Mouse (Mus musculus): ENCODE data around the gene Hivep3.

Gene Hivep3

GRCm38 (mm10) chr4:119760820-119761219 is 27.2 kb downstream of the Hivep3 start:
- no peak for DNase-seq (ENCODE audit: extremely low spot score, low spot score)

GRCm38 (mm10) chr4:119761459-119762121 is 28.0 kb downstream of the Hivep3 start:
- DNase-seq (ENCODE audit: extremely low spot score, low spot score): no peak

GRCm38 (mm10) chr4:119762171-119762570 is 28.6 kb downstream of the Hivep3 start:
- DNase-seq (ENCODE audit: extremely low spot score, low spot score): no peak

DNA sequence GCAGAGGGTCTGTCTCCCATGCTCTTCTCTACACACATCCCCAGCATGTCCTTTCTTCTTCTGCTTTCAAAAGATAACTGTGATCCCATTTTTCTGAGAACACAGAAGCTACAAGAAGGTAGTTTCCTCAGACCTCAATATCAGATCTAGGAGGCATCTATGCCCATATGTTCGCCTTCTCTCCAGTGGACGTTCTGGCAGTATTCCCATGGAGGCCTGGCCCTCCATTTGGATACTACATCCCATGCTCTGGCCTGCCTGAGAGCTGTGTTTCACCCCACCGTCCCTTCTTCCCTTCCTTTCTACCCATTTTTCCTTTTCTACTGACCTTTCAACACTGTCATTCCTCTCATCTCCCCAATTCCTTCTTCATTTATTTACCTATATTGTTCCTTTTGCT is 34.5 kb downstream of the Hivep3 start:
- DNase-seq (ENCODE audit: extremely low spot score, low spot score): no peak

GRCm38 (mm10) chr4:119775913-119776312 is 42.3 kb downstream of the Hivep3 start:
- no peak for DNase-seq (ENCODE audit: extremely low spot score, low spot score)

DNA sequence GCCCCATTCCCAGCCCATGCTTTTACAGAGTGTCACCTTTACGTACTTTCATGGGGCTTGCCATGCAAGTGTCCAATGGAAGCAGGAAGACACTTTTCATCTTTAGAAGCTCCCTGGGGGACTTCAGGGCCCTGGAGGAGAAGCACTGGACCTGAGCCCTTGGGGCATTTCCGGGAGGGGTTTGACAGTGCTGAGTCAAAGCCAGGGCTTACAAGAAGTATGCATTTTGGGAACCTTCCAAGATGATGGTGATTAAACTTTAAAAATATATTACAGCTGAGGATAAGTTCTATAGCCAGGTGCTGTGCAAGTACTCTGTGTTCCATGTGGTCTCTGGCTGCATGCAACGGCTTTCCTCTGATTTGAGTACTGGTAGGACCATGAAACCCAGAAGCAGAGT is 43.6 kb downstream of the Hivep3 start:
- DNase-seq (ENCODE audit: extremely low spot score, low spot score): no peak

DNA sequence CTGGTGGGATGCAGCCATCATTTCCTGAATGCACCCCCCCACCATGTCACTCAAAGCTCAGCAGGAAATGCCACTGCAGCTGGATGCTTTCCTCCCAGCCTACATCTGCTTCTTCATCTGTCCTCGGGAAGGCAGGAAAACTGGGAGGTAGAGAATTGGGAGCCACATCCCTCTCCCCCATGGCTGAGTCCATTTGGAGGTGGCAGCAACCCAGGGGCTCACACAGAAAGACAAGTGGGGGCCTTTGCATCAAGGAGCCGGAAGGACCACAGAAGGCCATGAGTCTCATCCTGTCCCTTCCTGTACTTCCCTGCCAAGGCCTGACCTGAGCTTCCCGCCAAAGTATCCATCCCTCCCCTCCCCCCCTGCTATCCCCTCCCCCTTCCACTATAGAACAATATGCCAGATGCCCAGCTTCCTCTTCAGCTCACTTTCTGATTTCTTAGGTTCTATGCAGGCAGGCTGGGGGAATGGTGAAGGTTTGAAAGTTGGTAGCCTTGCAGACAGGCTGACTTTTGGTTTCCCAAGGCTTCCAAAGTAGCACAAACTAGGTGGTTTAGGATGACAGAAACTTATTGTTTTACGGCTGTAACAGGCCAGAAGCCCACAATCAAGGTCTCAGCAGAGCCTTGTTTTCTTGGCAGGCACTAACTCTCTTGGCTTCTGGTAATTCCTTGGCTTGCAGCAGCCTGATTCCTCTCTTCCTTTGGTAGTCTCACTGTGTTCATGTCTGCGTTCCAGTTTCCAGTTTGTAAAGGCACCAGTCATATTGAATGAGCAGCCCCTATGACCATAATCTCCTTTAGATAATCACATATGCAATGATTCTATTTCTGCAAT is 46.2 kb downstream of the Hivep3 start:
- DNase-seq (ENCODE audit: extremely low spot score, low spot score): no peak

DNA sequence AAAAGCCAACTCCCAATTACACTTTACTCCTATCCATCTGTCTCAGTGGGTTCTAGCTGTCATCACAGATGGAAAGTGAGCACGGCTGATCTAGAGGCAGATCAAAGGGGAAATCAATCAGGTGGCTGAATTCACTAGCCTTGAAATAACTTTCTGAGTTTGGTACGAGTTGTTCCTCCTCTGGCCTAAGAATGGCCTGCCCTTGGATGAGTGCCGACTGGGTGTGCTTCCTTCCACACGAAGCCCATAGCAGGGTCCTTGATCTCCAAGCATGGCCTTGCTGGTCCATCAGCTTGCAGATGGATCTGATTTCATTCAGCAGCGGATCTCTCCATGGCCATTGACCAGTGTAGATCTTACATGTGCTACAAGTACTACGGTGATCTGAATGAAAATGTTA is 47.3 kb downstream of the Hivep3 start:
- no peak for DNase-seq (ENCODE audit: extremely low spot score, low spot score)

DNA sequence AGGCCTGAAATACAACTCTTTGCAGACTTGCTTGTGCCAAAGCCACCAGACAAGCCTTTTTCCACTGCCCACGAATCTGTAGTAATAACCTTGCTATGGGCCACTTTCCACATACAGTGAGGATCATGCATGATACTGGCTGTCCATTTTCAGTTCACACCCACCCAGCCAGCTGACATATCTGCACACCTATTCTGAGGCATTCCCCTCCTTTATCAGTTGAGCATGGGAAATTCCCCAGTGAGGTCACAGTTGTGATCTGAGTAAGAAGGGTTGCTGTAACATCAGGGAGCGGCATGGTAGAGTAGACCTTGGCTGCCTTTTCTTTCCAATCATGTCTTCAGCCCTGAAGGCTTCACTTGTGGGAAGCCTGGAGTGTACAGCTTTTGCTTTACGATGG is 51.4 kb downstream of the Hivep3 start:
- DNase-seq (ENCODE audit: extremely low spot score, low spot score): no peak

DNA sequence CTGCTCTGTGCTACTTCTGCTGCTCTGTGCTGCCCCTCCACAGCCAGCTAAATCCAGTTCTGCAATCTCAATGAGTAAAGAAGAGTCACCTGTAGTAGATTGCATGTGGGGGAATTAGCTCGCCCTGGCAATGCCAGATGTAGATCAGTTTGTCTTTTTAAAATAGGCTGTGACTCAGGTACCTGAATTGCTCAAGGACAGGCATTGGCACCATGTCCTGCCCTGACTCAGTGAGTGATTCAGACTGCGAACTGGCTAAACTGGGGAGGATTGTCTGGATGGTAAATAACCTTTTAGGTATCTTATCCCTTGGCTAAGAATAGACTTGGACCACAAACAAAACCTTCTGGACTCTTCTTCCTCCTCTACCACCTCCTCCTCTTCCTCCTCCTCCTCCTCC is 52.7 kb downstream of the Hivep3 start:
- DNase-seq (ENCODE audit: extremely low spot score, low spot score): no peak

DNA sequence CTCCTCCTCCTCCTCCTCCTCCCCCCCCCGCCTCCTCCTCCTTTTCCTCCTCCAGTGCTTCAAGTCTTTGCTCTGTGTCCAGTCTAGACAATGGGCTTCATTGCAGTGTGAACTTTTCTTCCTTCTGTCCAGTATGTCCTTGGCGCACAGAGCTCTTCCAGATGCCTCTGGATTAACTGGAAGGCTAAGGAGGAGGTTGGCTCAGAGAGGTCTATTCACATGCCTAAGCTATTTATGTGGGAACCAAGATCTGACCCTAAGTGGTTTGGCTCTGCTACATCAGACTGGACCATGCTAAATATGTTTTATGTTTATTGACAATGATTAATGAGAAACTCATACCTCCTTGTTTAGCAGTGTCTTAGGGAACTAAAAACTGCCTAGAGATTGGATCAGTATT is 53.1 kb downstream of the Hivep3 start:
- DNase-seq (ENCODE audit: extremely low spot score, low spot score): no peak

GRCm38 (mm10) chr4:119788746-119789145 is 55.2 kb downstream of the Hivep3 start:
- DNase-seq (ENCODE audit: extremely low spot score, low spot score): no peak

- no peak for DNase-seq (ENCODE audit: extremely low spot score, low spot score)
These were observed 56.0 kb downstream of the Hivep3 start for GRCm38 (mm10) chr4:119789495-119790148.

GRCm38 (mm10) chr4:119798891-119799290 is 65.3 kb downstream of the Hivep3 start:
- DNase-seq (ENCODE audit: extremely low spot score, low spot score): no peak

GRCm38 (mm10) chr4:119806556-119806955 is 73.0 kb downstream of the Hivep3 start:
- DNase-seq (ENCODE audit: extremely low spot score, low spot score): no peak

DNA sequence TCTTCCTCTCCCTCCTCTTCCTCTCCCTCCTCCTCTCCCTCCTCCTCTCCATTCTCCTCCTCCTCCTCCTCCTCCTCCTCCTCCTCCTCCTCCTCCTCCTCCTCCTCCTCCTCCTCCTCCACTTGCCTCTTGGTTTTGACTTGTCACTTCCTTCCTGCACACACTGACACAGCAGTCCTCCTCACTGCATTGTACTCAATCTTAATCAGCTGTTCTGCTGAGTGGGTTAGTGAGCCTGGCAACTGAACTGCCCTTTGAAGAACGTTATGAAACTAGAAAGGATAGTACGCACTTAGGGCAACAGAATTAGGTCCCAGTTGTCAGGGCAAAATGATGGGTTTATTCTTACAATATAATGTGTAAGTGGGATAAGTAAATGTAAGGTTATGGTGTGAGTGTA is 73.8 kb downstream of the Hivep3 start:
- no peak for DNase-seq (ENCODE audit: extremely low spot score, low spot score)

DNA sequence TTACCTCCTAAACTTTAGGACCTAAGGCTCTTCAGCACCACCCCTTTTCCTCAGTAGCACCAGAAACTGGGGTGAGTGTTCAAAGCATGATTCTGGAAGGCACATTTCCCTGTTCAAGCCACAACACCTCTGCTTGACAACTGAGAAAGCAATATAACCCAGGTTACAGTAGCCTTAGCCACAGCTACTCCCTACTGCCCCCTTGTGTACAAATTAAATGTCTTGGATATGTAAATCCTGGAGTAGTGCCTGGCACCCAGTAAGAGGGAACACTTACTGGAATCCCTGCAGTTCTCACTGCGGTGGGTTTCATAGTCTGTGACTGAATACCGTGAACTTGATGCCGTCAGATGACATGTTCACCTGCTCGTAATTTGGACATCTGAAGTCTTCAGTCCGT is 75.7 kb downstream of the Hivep3 start:
- no peak for DNase-seq (ENCODE audit: extremely low spot score, low spot score)

DNA sequence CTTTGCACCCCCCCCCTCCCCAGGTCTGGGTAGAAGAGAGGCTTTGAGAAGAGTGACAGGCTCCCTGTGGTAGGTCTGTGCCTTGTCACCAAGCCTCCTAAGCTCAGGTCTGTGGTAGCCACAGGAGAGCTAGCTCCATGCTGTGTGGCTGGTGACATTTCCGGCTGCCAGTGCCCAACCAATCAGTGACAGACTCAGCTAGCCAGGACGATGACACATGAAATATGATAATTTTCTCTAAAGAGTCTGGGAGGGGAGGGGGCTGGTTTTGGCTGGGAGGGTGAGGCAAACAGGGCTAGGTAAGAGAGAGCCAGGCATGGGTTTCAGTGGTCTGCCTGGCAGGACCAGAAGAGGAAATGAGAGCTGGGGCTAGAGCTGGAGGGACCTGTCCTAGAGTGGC is 79.2 kb downstream of the Hivep3 start:
- no peak for DNase-seq (ENCODE audit: extremely low spot score, low spot score)

- DNase-seq (ENCODE audit: extremely low spot score, low spot score): no peak
These were observed 80.1 kb downstream of the Hivep3 start for GRCm38 (mm10) chr4:119813500-119814184.

- peak; percentile 40 for DNase-seq (ENCODE audit: extremely low spot score, low spot score)
These were observed 80.9 kb downstream of the Hivep3 start for GRCm38 (mm10) chr4:119814185-119815132.
